In the genomic region with DNA sequence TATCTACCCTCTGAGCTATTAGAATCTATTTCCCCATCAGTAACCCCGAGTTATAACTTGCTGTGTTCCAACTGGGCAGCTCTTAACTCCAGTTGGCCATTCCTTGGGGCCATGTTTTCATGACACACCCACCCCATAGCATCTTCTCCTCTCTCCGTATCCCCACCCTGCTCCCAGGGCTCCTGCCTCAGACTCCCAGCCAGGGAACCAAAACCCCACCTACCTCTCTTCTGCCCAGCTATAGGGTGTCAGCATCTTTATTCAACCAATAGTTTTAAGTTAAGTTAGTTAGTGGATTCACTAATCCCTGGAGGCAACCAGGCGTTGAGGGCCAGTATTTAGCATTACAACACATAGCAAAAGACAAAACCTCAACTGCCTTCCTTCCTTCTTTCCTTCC, we compare ENCODE assay signal across 18 mouse cellular contexts. TPM values are rescaled to one million over a fixed set of nuclear protein-coding genes. Genes with fewer than 3 reads are reported as not detected.
DNase-seq lines count a peak whose midpoint lies in the region; ATAC-seq and TF ChIP-seq lines count a peak whose summit lies in the region.
"Had no signal": no experiment of that assay in that cellular context is flagged by ENCODE, and none has a peak within 500 bp of the region (broad histone marks: within the 10 kb centered on the region; RNA-seq: fewer than 3 reads in every experiment).

No protein-coding gene starts in this region.

- no peaks in the 10 kb centered on the region for H3K27me3 ChIP-seq in heart, postnatal 0 days (ENCODE audit: control insufficient read depth, insufficient read depth, low read length)
- H3K27me3 ChIP-seq in heart, embryonic 11.5 days (ENCODE audit: control insufficient read depth, insufficient read depth, low read length) = no peaks in the 10 kb centered on the region
- no peaks in the 10 kb centered on the region for H3K27me3 ChIP-seq in forebrain, postnatal 0 days (ENCODE audit: insufficient read depth, low read length)
- H3K27me3 ChIP-seq: liver, embryonic 15.5 days had no signal

- DNase-seq in heart, postnatal 0 days (ENCODE audit: low spot score) = no peak
- DNase-seq in ZHBTc4 (ENCODE audit: low read depth, low spot score) = peak; percentile 43
- no peak for DNase-seq in forebrain, postnatal 0 days
- DNase-seq in ovary, postnatal 14 days (ENCODE audit: low spot score) = no peak
- DNase-seq: cerebellum, adult 9-10 months; kidney, adult 8-10 months; kidney, postnatal 36 days; midbrain, embryonic 14.5 days; retina, postnatal 1 day; right cerebral cortex, postnatal 4 days; thymus, postnatal 4 days had no signal

- 0 out of 2 replicates have a peak overlapping the region, but pooled peaks have one; percentile 15 for H3K27ac ChIP-seq in heart, postnatal 0 days (ENCODE audit: low read depth)
- H3K27ac ChIP-seq in heart, embryonic 11.5 days (ENCODE audit: low read depth, low read length) = no peak overlapping the region
- no peak overlapping the region for H3K27ac ChIP-seq in forebrain, postnatal 0 days (ENCODE audit: low read depth, low read length)
- H3K27ac ChIP-seq: hindbrain, embryonic 10.5 days; liver, embryonic 15.5 days had no signal

- no peaks in the 10 kb centered on the region for H3K9me3 ChIP-seq in heart, postnatal 0 days (replicated peaks; ENCODE audit: control insufficient read depth, low read length)
- no peaks in the 10 kb centered on the region for H3K9me3 ChIP-seq in heart, embryonic 11.5 days (replicated peaks; ENCODE audit: control insufficient read depth, low read length)
- H3K9me3 ChIP-seq in forebrain, postnatal 0 days (ENCODE audit: low read length) = no peaks in the 10 kb centered on the region
- H3K9me3 ChIP-seq: hindbrain, embryonic 10.5 days; liver, embryonic 15.5 days had no signal

- ATAC-seq in heart, postnatal 0 days (ENCODE audit: insufficient read depth, low read depth) = no peak
- ATAC-seq in heart, embryonic 11.5 days (replicated peaks; ENCODE audit: insufficient number of reproducible peaks, low FRiP score, low TSS enrichment) = no peak
- peak; percentile 15; the same call in 1 of the 2 replicates for ATAC-seq in granulocyte monocyte progenitor cell, adult 5-6 weeks (replicated peaks; ENCODE audit: poor library complexity, severe bottlenecking)
- ATAC-seq in megakaryocyte progenitor cell, adult 5-6 weeks (replicated peaks; ENCODE audit: poor library complexity) = peak; percentile 32
- no peak for ATAC-seq in forebrain, postnatal 0 days

- no peak overlapping the region for H3K9ac ChIP-seq in heart, postnatal 0 days (replicated peaks; ENCODE audit: low read depth, low read length)
- H3K9ac ChIP-seq in heart, embryonic 11.5 days (ENCODE audit: low read depth, low read length) = no peak overlapping the region
- H3K9ac ChIP-seq in forebrain, postnatal 0 days = no peak overlapping the region
- H3K9ac ChIP-seq: liver, embryonic 15.5 days had no signal

- TF ChIP-seq CTCF in heart, postnatal 0 days (IDR thresholded peaks at IDR 0.05; ENCODE audit: low read depth) = no peak
- no peak for TF ChIP-seq CTCF in forebrain, postnatal 0 days (IDR thresholded peaks at IDR 0.05; ENCODE audit: low read depth)

- WGBS in heart, postnatal 0 days = 64% methylated on average over 3 of the region's 3 CpGs
- WGBS in heart, embryonic 11.5 days (ENCODE audit: insufficient replicate concordance) = 66% methylated on average over 3 of the region's 3 CpGs
- 61% methylated on average over 3 of the region's 3 CpGs for WGBS in forebrain, postnatal 0 days

- no peaks in the 10 kb centered on the region for H3K4me1 ChIP-seq in heart, postnatal 0 days (ENCODE audit: control insufficient read depth, insufficient read depth)
- no peaks in the 10 kb centered on the region for H3K4me1 ChIP-seq in heart, embryonic 11.5 days (ENCODE audit: control insufficient read depth, insufficient read depth, low read length)
- no peaks in the 10 kb centered on the region for H3K4me1 ChIP-seq in forebrain, postnatal 0 days (ENCODE audit: insufficient read depth)
- H3K4me1 ChIP-seq: hindbrain, embryonic 10.5 days had no signal

- H3K36me3 ChIP-seq in heart, postnatal 0 days (replicated peaks; ENCODE audit: control insufficient read depth, insufficient read depth, low read length) = no peaks in the 10 kb centered on the region
- no peaks in the 10 kb centered on the region for H3K36me3 ChIP-seq in heart, embryonic 11.5 days (ENCODE audit: control insufficient read depth, insufficient read depth, low read length)
- no peaks in the 10 kb centered on the region for H3K36me3 ChIP-seq in forebrain, postnatal 0 days (ENCODE audit: insufficient read depth)
- H3K36me3 ChIP-seq: hindbrain, embryonic 10.5 days; liver, embryonic 15.5 days had no signal

- TF ChIP-seq EP300 in heart, postnatal 0 days (IDR thresholded peaks at IDR 0.05; ENCODE audit: low read depth) = no peak

- no peak overlapping the region for H3K4me2 ChIP-seq in heart, postnatal 0 days (ENCODE audit: low read depth, low read length)
- H3K4me2 ChIP-seq in heart, embryonic 11.5 days = no peak overlapping the region
- no peak overlapping the region for H3K4me2 ChIP-seq in forebrain, postnatal 0 days (ENCODE audit: low read depth)
- H3K4me2 ChIP-seq: liver, embryonic 15.5 days had no signal

- H3K4me3 ChIP-seq in heart, postnatal 0 days (ENCODE audit: low read depth, low read length) = no peak overlapping the region
- no peak overlapping the region for H3K4me3 ChIP-seq in heart, embryonic 11.5 days (ENCODE audit: low read depth, low read length)
- H3K4me3 ChIP-seq in forebrain, postnatal 0 days (ENCODE audit: low read depth, low read length) = no peak overlapping the region
- H3K4me3 ChIP-seq: hindbrain, embryonic 10.5 days; liver, embryonic 15.5 days; myocyte had no signal

RNA-seq across cellular contexts. Expression of a gene that starts 7.4 kb away (rescaled TPM):
- total RNA-seq in heart, postnatal 0 days (2014; rRNA removed; ENCODE audit: low replicate concordance) = 0.39 TPM in 1 of 2 replicates, not detected in the other
- polyA plus RNA-seq in heart, postnatal 0 days (2015; fragmentation: Nextera tagmentation; extraction: Ambion mirVana) = 0.11 and 0.12 TPM in 2 replicates
- 0.03 TPM in 1 of 2 replicates, not detected in the other for polyA plus RNA-seq in heart, embryonic 11.5 days (2014; fragmentation: Nextera tagmentation; extraction: Ambion mirVana)
- total RNA-seq in granulocyte monocyte progenitor cell, adult 5-6 weeks (2014; fragmentation: Nextera tagmentation) = not detected in 2 replicates
- not detected in 2 replicates for total RNA-seq in granulocyte monocyte progenitor cell, adult 5-6 weeks (2017)
- total RNA-seq in megakaryocyte progenitor cell, adult 5-6 weeks (2015) = 0.02 and 0.05 TPM in 2 replicates
- 0.04 TPM in 1 of 2 replicates, not detected in the other for total RNA-seq in megakaryocyte progenitor cell, adult 5-6 weeks (2017)
- total RNA-seq in forebrain, postnatal 0 days (2014; rRNA removed) = 1.1 and 1.8 TPM in 2 replicates
- polyA plus RNA-seq in forebrain, postnatal 0 days (2015; fragmentation: Nextera tagmentation; extraction: Ambion mirVana) = 0.16 and 0.44 TPM in 2 replicates
- total RNA-seq: gastrocnemius, postnatal 36 days had no signal

RNA-seq across cellular contexts. Expression of a gene that starts 19.3 kb away (rescaled TPM):
- 149 and 219 TPM in 2 replicates for total RNA-seq in heart, postnatal 0 days (2014; rRNA removed; ENCODE audit: low replicate concordance)
- polyA plus RNA-seq in heart, postnatal 0 days (2015; fragmentation: Nextera tagmentation; extraction: Ambion mirVana) = 554 and 572 TPM in 2 replicates
- polyA plus RNA-seq in heart, embryonic 11.5 days (2014; fragmentation: Nextera tagmentation; extraction: Ambion mirVana) = 264 and 298 TPM in 2 replicates
- 118 and 131 TPM in 2 replicates for total RNA-seq in granulocyte monocyte progenitor cell, adult 5-6 weeks (2014; fragmentation: Nextera tagmentation)
- total RNA-seq in granulocyte monocyte progenitor cell, adult 5-6 weeks (2017) = 146 and 203 TPM in 2 replicates
- total RNA-seq in megakaryocyte progenitor cell, adult 5-6 weeks (2015) = 167 and 175 TPM in 2 replicates
- total RNA-seq in megakaryocyte progenitor cell, adult 5-6 weeks (2017) = 121 and 123 TPM in 2 replicates
- 41.9 and 45.8 TPM in 2 replicates for total RNA-seq in forebrain, postnatal 0 days (2014; rRNA removed)
- polyA plus RNA-seq in forebrain, postnatal 0 days (2015; fragmentation: Nextera tagmentation; extraction: Ambion mirVana) = 125 and 134 TPM in 2 replicates

Comparison
In these comparisons a context has a peak if more than half of its experiments do, and no peak if none do; other contexts are left out.
1. ATAC-seq: peak in granulocyte monocyte progenitor cell, adult 5-6 weeks (single experiment) and megakaryocyte progenitor cell, adult 5-6 weeks (single experiment); none in heart, postnatal 0 days (single experiment), heart, embryonic 11.5 days (single experiment) and forebrain, postnatal 0 days (single experiment).